9 mouse cellular contexts compared by ENCODE assay signal in the genomic region with DNA sequence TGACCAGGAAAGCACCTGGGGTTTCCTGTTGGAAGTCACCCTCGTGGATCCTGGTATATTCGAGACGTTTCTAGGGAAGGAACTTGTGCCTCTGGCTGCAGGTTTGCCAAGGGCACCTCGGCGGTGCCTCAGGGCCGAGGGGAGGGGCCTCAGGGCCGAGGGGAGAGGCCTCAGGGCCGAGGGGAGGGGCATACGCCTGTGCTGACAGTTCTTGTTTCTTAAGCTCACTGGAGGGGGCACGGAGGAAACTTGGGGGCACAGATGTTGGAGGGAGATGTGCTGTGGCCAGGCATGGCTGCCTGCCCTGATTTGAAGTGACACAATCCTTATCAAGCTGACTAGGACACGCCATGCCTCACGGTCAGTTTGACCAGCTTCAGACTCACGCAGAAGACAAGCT. TPM values are rescaled to one million over a fixed set of nuclear protein-coding genes. Genes with fewer than 3 reads are reported as not detected.
DNase-seq lines count a peak whose midpoint lies in the region; ATAC-seq and TF ChIP-seq lines count a peak whose summit lies in the region.
"Had no signal": no experiment of that assay in that cellular context is flagged by ENCODE, and none has a peak within 500 bp of the region (broad histone marks: within the 10 kb centered on the region; RNA-seq: fewer than 3 reads in every experiment).

No protein-coding gene starts in this region.

- peak; percentile 69 to 85 for DNase-seq in adrenal gland, adult (ENCODE audit: inconsistent age in 2 of 2, low spot score in 1 of 2)
- no peak for DNase-seq in adrenal gland, postnatal 4 days (ENCODE audit: low spot score in 2 of 2)
- peak; percentile 39 for DNase-seq in 3134 (ENCODE audit: extremely low read depth, insufficient read length, low spot score)
- DNase-seq in liver, embryonic 11.5 days (ENCODE audit: low spot score): no peak
- no peak for DNase-seq in midbrain, embryonic 10.5 days (ENCODE audit: low spot score)
- no peak for DNase-seq in kidney, adult 8-10 months
- DNase-seq: gastrocnemius, postnatal 25 days had no signal

- ATAC-seq in liver, embryonic 11.5 days (replicated peaks; ENCODE audit: low FRiP score): 0 out of 2 replicates have a peak, but pooled peaks have one; percentile 56
- ATAC-seq in frontal cortex, adult (ENCODE audit: low TSS enrichment): no peak

- peak overlapping the region; percentile 46 for H3K4me2 ChIP-seq in liver, embryonic 11.5 days

- peak overlapping the region; percentile 0 for H3K4me3 ChIP-seq in bone marrow, adult 2 months (replicated peaks; ENCODE audit: control insufficient read depth, low read depth, low read length)
- no peak overlapping the region for H3K4me3 ChIP-seq in liver, embryonic 11.5 days (ENCODE audit: low read depth, low read length)
- no peak overlapping the region for H3K4me3 ChIP-seq in midbrain, embryonic 10.5 days

- H3K4me1 ChIP-seq in bone marrow, adult 2 months (ENCODE audit: control insufficient read depth, insufficient read depth, low read length): no peaks in the 10 kb centered on the region
- peaks cover 3% of the 10 kb centered on the region for H3K4me1 ChIP-seq in liver, embryonic 11.5 days (replicated peaks; ENCODE audit: control insufficient read depth, insufficient read depth, low read length)
- H3K4me1 ChIP-seq in midbrain, embryonic 10.5 days: 0 out of 2 replicates have a peak, but pooled peaks cover 3% of the 10 kb centered on the region

- TF ChIP-seq POLR2A in bone marrow, adult 2 months (IDR thresholded peaks at IDR 0.05; ENCODE audit: borderline replicate concordance, control insufficient read depth, low read depth, low read length): no peak

- H3K36me3 ChIP-seq in liver, embryonic 11.5 days (ENCODE audit: control insufficient read depth, insufficient read depth, low read length): no peaks in the 10 kb centered on the region
- no peaks in the 10 kb centered on the region for H3K36me3 ChIP-seq in midbrain, embryonic 10.5 days

- no peaks in the 10 kb centered on the region for H3K9me3 ChIP-seq in liver, embryonic 11.5 days (ENCODE audit: control insufficient read depth, low read length)
- no peaks in the 10 kb centered on the region; the same call in 1 of the 2 replicates for H3K9me3 ChIP-seq in midbrain, embryonic 10.5 days (replicated peaks)

- no peaks in the 10 kb centered on the region for H3K27me3 ChIP-seq in liver, embryonic 11.5 days (replicated peaks; ENCODE audit: control insufficient read depth, insufficient read depth, low read length)
- H3K27me3 ChIP-seq in midbrain, embryonic 10.5 days (ENCODE audit: low read depth, poor library complexity, severe bottlenecking): no peaks in the 10 kb centered on the region

- TF ChIP-seq CTCF in bone marrow, adult 2 months (IDR thresholded peaks at IDR 0.05; ENCODE audit: control insufficient read depth, insufficient read depth, low read length): no peak

- H3K27ac ChIP-seq in bone marrow, adult 2 months (ENCODE audit: control insufficient read depth, insufficient read depth, low read depth, low read length, poor library complexity): no peak overlapping the region
- H3K27ac ChIP-seq in liver, embryonic 11.5 days (ENCODE audit: low read depth, low read length): no peak overlapping the region
- no peak overlapping the region for H3K27ac ChIP-seq in midbrain, embryonic 10.5 days (replicated peaks)

- WGBS in bone marrow, adult 2 months: 2% methylated on average over 13 of the region's 13 CpGs
- 25% methylated on average over 13 of the region's 13 CpGs for WGBS in liver, embryonic 11.5 days
- 50% methylated on average over 13 of the region's 13 CpGs for WGBS in midbrain, embryonic 10.5 days

- H3K9ac ChIP-seq in liver, embryonic 11.5 days (ENCODE audit: low read depth, low read length): no peak overlapping the region

RNA-seq across cellular contexts. Expression of gene Ing1, which starts 36.9 kb away (rescaled TPM):
- 10 to 100 TPM; 46.7 to 50.0 TPM for total RNA-seq in adrenal gland, postnatal 4 days (2021)
- 26.2 and 44.7 TPM in 2 replicates for polyA plus RNA-seq in bone marrow, adult 2 months (2011; ENCODE audit: insufficient read depth, insufficient read length, low replicate concordance, missing spikeins)
- 26.7 and 31.2 TPM in 2 replicates for polyA plus RNA-seq in liver, embryonic 11.5 days (2014; fragmentation: Nextera tagmentation; extraction: Ambion mirVana)
- polyA plus RNA-seq in midbrain, embryonic 10.5 days (2016; fragmentation: Nextera tagmentation; extraction: Ambion mirVana): 31.2 and 34.0 TPM in 2 replicates

RNA-seq across cellular contexts. Expression of gene Cars2, which starts 41.7 kb away (rescaled TPM):
- total RNA-seq in adrenal gland, postnatal 4 days (2021): 10 to 100 TPM; 34.4 to 36.2 TPM
- 22.0 and 32.7 TPM in 2 replicates for polyA plus RNA-seq in bone marrow, adult 2 months (2011; ENCODE audit: insufficient read depth, insufficient read length, low replicate concordance, missing spikeins)
- 32.4 and 33.1 TPM in 2 replicates for polyA plus RNA-seq in liver, embryonic 11.5 days (2014; fragmentation: Nextera tagmentation; extraction: Ambion mirVana)
- 18.7 and 19.9 TPM in 2 replicates for polyA plus RNA-seq in midbrain, embryonic 10.5 days (2016; fragmentation: Nextera tagmentation; extraction: Ambion mirVana)

RNA-seq across cellular contexts. Expression of gene Ankrd10, which starts 43.3 kb away (rescaled TPM):
- 10 to 100 TPM; 86.5 to 97.9 TPM for total RNA-seq in adrenal gland, postnatal 4 days (2021)
- 12.5 and 29.8 TPM in 2 replicates for polyA plus RNA-seq in bone marrow, adult 2 months (2011; ENCODE audit: insufficient read depth, insufficient read length, low replicate concordance, missing spikeins)
- 83.6 and 86.0 TPM in 2 replicates for polyA plus RNA-seq in liver, embryonic 11.5 days (2014; fragmentation: Nextera tagmentation; extraction: Ambion mirVana)
- polyA plus RNA-seq in midbrain, embryonic 10.5 days (2016; fragmentation: Nextera tagmentation; extraction: Ambion mirVana): 99.9 and 103 TPM in 2 replicates

Comparison
In these comparisons a context has a peak if more than half of its experiments do, and no peak if none do; other contexts are left out.
1. DNase-seq: peak in adrenal gland, adult (2 of 2) and 3134 (single experiment); none in adrenal gland, postnatal 4 days (0 of 2), liver, embryonic 11.5 days (single experiment), midbrain, embryonic 10.5 days (single experiment) and kidney, adult 8-10 months (0 of 2).